Mouse (Mus musculus) v-Abl transformed pro-B cells (cell line): ENCODE measurements around the gene BC030870.
"Not testable (repeated sequence)": the region's sequence is repeated elsewhere in the genome, so short reads cannot be mapped to it uniquely, and the experiment has no call there.

Source experiments
- in situ Hi-C, 2 experiments: fragments of 400-800 bp; cut with MboI; formaldehyde crosslinking; loops; one replicate each; pipeline ENCODE4 v1.15.1; 2025; ENCODE audit not compliant: unreplicated experiment in 2 of 2

Gene BC030870

DNA sequence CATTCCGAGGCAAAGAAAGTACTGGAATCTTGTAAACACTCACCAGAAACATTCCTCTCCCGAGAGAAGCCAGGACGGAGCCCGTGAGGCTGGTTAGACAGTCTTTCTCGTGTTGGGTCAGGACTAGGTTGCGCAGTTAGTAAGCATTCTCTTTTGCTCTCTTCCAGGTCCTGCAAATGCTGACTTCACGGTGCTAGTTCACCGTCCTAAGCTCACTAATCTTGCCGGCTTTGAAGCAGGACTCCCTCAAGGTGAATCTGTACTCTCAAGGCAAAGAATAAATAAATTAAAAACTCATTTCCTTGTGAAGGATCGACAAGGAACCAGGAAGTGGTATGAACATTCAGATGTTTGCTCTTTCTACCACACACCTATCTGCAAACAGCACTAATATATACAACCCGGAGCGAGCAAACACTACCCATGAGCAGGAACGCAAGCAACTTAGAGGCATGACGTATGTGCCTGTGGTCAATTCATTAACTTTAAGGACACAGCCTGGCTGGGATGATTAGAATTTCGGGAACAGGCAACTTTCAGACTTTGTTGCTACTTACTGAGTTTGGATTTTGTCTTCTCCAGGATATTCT lies at the start of gene BC030870:
TSS of gene BC030870 (minus strand) at position 365 of the 590 bp plus-strand sequence.
- in situ Hi-C loops, result loop anchor here in 1 of 2 experiments (25.0 kb wide), 1 partner anchor 1183 kb away; no protein-coding TSS in a partner anchor

DNA sequence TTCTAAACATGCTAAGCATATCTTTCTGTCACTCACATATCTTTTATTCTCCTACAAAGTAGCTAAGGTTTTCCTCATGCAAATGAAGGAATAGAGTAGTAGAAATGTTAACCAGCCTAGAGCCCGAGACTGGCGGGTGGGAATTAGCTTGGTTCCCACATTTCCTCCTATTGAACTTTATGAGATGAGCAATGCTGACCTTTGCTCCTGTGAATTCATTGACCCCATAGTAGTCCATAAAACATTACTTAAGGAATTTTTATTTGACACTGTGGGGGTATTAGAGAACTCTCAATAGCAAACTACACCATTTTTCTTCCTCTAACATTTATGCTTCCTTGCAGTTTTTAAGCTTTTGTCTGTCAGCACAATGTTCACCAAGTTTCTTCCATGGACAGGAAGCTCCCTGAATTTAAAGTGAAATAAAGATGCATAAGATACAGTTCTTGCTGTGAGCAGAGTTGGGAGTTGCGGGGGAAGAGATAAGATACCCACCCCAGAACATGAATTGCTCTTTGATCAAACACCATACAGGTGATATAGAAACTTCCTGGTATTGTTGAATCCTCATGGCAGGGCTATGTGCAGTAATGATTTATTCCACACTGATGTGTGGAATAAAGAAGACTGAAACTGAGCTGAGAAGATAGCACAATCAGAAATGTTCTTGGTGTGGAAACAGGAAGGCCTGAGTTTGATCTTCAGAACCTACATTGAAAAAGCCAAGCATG lies 45.5 kb upstream of the BC030870 start:
- in situ Hi-C loops, result no loop called here

DNA sequence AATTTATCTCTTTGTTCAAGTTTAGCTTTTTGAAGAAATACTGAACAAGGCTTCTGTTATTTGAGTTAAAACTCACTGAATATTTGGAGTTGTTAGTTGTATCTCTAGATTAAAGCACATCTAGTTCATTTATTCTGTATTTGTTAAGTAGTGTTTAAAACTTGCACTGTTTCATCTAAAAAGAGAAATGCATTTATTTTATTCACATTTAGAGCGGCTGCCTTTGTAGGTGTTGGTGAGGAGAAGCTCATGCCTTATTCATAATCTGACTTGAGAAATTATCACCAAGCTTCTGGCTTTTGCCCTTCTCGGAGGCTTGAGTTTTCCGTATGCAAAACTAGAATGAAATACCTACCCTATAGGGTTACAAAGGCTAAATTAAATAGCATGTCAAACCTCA lies 39.8 kb upstream of the BC030870 start:
- in situ Hi-C loops, result no loop called here

DNA sequence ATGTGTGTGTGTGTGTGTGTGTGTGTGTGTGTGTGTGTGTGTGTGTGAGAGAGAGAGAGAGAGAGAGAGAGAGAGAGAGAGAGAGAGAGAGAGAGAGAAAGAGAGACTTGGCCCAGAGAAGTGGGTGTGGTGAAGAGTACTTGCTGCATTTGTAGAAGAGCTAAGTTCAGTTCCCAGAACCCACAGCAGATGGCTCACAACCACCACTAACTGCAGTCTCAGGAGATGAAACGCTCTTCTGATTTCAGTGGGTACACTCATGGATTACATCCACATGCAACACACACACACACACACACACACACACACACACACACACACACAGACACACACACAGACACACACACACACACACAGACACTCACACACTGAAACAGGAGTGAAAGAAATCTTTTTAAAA lies 31.3 kb upstream of the BC030870 start:
- in situ Hi-C loops, result not testable (repeated sequence)

DNA sequence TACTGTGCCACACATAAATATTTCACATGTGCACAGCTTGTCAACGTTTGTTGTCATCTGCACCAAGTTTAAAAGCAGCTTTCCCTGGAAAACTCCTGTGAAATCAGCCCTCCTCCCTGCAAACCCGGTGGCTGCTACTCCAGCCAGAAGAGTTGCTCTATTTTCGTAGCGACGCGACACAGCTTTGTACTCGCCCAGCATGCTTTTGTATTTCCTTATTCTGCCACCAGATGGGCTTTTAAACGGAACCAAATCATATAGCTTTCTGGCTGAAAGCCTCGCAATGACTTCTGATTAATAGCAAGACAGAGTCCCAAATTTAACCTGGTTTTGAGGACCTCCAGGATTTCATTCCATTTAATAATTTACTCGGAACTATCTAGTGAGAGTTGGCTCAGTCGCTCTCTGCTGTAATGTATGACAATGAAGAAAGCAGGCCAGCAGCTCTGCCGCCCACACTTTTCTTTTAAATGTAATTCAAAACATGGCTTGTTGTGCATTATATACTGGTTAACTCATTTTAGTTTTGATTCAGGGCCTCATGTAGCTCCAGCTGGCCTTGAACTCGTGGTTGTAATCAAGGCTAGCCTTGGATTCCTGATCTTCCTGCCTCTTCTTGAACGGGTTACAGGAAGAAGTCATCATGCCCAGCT lies 29.9 kb upstream of the BC030870 start:
- in situ Hi-C loops, result no loop called here

DNA sequence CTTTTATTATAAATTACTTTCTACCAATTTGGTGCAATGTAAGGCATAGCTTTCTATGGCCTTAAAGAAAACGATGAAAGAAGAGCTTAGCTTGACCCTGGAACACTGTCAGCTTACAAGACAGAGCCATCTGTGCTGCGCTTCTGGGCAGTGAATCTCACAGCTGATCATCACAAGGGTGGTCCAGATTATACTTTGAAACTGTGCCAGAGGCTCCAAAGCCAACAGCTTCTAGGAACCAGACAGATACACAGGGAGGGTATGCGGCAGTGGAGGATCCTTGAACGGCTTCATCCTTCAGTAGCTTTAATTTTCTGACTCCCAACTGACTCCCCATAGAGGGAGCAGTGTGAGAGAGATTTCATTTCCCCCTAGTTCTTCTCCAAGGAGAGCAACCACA lies 28.5 kb upstream of the BC030870 start:
- in situ Hi-C loops, result no loop called here

DNA sequence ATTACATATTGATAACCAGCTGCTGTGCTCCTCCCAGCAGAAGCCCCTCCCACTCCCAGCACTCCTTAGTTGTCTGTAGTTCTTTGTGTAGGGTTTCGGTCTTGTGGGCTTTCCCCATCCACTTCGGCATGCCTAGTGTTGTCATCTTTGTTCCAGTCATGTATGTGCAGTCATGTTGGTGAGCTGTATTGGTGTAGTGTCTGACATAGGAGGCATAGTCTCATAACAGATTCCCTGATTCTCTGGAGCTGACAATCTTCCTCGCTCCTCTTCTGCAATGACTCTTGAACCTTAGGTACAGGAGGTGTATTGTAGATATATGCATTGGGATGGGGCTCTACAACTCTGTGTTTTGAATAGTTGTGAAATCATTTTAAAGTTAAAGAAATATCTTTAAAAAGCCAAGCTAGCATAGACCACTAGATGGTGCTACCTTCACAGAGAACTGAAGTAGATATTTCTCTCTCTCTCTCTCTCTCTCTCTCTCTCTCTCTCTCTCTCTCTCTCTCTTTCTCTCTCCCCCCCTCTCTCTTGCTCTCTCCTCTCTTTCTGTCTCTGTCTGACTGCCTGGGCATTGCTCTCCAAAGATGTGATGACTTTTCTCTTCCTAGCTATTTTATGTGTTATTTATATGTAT lies 9.6 kb upstream of the BC030870 start:
- in situ Hi-C loops, result loop anchor here in 1 of 2 experiments (10.0 to 25.0 kb wide), 2 partner anchors 1173 to 1306 kb away; no protein-coding TSS in a partner anchor

DNA sequence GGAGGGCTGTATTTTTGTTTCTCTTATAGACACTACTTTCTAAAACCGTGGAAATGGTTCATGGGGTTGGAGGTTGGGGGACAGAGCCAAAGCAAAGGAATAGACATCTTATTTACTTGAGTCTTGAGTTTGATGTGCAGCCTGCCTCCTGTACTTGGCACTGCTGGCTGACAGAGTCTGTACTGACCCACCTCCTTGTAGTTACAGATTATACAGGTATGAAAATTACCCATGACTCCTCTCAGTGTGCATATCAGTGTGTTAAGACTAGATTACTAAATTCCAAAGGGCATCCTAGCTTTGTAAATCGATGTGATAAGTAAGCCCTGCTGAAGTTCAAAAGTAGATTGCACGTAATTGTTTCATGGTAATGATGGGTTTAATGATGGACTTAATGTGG lies 2.9 kb downstream of the BC030870 start:
- in situ Hi-C loops, result loop anchor here in 1 of 2 experiments (25.0 kb wide), 1 partner anchor 1186 kb away; no protein-coding TSS in a partner anchor

DNA sequence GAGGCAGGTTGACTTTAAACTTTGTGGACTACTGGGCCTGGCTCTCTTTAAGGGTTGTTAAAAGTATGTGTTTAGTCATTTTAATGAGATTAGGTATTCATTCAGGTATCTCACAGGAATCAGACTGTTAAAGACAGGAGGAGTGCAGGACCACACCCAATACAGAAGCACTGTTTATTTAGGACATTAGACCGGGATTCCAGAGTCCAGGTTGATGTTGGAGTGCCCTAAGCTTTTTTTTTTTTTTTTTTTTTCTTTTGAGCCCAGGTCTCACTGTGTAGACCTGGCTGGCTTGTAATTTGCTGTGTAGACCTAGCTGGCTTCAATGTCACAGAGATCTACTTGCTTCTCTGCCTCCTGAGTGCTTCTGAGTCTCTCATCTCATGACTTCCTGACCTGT lies 3.3 kb downstream of the BC030870 start:
- in situ Hi-C loops, result loop anchor here in 1 of 2 experiments (25.0 kb wide), 1 partner anchor 1186 kb away; no protein-coding TSS in a partner anchor

DNA sequence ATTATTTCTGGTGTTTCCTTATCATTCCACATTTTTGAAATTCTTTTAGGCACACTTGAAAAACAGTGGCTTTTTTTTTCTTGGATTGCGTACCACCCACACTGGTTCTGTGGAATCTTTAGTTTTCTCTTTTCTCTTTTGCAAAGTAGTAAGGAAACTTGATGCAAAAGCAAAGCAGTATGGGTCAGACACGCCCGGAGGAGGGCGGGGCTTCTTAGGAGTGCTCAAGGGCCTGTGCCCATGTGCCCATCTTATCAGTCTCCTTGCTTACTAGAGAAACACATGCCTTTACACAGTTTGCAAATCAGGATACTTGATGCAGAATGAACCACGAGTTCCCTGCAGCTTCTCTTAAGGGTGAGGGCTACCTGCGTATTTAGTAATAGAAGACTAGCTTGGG lies 17.3 kb downstream of the BC030870 start:
- in situ Hi-C loops, result loop anchor here (5.0 to 25.0 kb wide), 3 partner anchors 150 to 1325 kb away; no protein-coding TSS in a partner anchor

DNA sequence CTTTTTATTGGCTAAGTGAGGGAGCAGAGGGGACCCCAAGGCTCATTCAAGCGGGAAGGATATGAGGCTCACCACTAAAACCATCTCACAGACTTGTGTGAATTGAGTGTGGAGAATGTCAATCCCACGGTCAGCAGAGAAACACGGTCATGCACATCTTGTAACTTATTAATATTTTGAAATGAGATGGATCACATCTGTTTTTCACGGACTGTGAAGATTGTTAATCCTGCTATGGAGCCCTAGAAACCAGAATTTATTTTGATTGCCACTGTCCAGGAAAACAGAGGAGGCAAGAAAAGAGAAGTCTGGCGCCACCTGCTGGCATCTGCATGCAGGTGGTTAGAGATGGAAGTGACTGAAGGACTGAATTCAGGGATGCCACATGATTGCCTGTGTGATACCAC lies 19.1 kb downstream of the BC030870 start:
- in situ Hi-C loops, result loop anchor here (5.0 to 25.0 kb wide), 3 partner anchors 148 to 1327 kb away; no protein-coding TSS in a partner anchor

DNA sequence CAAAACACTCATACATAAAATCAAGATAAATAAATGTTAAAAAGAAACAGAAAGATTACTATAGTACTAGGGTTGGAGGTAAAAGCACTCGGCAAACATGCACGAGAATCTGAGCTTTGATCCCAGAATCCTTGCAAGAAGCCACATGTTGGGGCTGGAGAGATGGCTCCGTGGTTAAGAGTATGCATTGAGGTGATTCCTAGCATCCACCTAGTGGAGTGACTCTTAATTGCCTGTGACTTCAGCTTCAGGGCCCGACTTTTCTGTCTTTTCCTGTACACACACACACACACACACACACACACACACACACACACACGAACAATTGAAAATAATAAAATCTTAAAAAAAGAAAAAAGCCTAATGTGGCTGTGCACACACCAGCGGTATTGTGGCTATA lies 20.4 kb downstream of the BC030870 start:
- in situ Hi-C loops, result loop anchor here (10.0 to 25.0 kb wide), 3 partner anchors 494 to 1328 kb away; no protein-coding TSS in a partner anchor

DNA sequence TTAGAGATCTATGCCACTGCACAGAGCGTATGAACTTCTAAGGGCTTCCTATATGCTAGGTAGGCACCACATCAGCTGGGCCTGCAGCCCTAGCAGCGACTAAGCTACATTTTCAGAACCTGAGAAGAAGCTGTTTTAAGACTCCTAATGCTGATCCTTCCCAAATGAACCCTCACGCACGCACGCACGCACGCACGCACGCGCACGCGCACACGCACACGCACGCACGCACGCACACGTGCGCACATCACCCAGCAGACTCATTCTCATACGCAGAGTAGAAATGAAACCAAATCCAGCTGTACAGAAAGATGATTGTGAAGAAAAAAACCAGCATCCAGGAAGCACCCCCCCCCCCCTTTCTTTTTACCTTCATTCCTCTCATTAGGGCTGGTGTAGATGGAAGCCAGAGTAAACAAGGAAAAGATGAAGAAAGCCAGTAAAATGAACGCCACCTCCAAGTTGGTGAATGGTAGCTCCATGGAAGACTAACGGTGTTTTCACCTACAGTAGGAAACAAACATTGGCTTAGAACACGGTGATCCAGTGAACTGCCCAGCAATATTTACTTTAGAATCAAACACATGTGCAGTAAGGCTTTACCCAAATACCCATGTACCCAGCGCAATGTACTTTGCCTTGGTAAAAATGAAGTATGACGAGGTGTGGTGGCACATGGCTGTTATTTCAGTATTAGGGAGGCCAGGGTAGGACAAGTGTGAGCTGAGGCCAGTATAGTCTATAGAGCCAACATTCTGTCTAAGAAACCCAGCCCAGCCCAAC lies 21.2 kb downstream of the BC030870 start:
- in situ Hi-C loops, result loop anchor here (10.0 to 25.0 kb wide), 3 partner anchors 493 to 1329 kb away; no protein-coding TSS in a partner anchor

DNA sequence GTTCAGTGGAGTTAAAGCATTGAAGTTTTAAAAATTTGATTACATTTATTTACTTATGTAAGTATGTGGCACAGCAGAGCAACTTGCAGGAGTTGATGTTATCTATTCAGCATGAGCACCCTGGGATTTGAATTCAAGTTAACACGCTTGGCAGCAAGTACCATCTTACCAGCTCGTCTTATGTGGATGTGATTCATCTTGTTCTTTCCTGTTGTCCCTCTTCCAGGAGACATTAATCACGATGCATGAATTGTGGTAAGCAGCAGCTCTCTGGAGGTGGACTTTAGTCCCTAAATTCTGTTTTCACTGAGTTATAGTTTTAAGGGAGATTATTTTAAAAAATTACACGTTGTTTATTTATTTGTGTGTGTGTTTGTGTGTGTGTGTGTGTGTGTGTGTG lies 25.3 kb downstream of the BC030870 start:
- in situ Hi-C loops, result loop anchor here (10.0 to 25.0 kb wide), 3 partner anchors 489 to 1333 kb away; no protein-coding TSS in a partner anchor

DNA sequence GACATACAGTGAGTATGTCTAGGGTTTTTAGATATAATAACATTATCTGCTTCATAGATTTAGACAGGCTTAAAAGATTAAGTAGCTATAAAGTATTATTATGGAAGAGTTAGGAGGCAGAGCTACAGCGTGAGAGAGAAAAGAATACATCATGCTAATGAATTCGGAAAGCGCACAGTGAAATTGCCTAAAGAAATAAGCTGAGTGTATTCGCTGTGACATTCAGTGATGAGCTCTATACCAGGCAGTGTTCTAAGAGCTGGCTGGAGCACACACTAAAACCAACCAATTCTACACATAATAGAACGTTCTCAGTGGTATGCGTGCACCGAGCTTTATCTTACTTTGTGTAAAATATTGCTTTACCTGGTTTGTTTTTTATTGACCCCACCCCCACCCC lies 25.7 kb downstream of the BC030870 start:
- in situ Hi-C loops, result loop anchor here (10.0 to 25.0 kb wide), 3 partner anchors 489 to 1334 kb away; no protein-coding TSS in a partner anchor

DNA sequence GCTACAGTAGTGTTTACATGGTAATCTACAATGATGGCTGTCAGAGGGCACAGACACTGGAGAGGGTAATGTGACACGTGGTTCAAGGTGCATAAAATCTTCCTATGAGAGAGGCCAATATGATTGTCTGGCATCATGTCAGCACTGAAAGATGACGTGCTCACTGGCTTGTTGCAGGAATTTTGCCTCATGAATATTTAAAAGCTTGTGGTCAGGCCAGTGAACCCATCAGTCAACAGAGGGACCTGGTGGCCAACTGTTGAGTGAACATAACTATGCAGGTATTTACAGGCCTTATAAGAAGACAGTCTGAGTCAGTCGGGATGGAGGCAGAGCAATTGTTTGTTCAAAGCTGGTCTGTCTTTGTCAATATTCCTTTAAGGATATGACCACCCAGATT lies 29.6 kb downstream of the BC030870 start:
- in situ Hi-C loops, result loop anchor here (10.0 to 25.0 kb wide), 3 partner anchors 485 to 1338 kb away; no protein-coding TSS in a partner anchor

DNA sequence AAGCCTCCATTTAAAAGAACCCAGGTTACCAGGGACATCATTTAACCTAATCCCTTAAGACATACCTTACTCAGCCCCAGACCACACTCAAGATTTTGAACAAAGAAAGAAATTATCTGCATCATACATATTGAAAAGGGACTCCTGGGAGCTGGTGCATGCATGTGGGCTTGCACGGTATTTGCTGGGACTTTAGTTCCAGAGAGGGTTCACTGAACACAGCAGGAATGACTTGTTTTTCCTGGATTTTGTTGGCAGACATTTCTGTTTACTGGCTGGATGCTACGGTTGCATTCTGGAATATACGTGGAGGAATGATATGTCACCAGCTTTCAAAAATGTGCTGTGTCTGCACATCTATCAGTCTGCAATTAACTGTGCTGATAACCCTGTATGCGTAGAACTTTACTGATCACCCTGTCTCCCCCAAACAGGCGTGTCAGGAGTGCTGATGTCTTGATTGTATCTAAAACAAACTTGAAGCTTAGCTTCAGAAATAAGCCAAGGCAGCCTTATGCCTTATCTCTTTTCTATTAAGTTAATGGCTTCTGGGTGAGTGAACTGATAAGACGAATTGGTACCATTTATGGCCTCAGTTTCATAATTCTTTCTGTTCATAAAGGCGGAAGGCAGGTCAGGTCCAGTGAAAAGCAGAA lies 31.5 kb downstream of the BC030870 start:
- in situ Hi-C loops, result no loop called here

DNA sequence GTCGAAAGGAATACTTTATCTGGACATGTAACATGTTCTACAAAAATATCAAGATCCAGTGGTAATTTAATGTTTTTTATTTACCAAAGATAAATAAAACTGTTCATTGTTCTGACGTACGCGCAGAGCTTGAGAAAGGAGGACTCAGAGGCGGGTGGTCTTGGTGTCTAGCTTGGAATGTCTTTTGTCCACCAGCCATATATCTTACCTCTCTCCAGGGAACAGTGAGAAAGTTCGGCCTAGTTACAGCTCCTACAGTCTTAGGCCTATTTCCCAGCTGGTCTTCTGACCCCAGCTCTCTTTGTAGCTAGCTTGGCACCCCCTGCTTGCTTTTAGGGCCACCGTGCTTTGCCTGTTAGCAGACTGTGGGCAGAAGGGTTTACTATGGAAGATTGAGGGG lies 39.6 kb downstream of the BC030870 start:
- in situ Hi-C loops, result no loop called here

DNA sequence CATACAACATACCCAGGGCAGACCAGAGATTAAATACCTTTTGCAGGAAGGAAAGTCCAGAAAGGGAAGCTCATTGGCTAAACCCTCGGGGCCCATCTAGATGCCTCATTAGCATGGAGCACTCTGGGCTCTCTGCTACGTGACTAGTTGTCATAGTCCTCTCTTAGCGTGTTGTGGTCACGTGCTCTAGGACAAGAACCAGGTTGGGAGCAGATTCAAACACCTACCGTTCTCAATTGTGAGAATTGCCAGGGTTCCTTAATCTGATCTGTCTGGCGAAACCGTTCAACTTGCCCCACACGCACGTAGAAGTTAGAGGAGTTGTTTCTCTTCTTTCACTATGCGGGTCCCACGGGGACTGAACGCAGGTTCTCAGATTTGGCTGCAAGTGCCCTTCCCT lies 41.2 kb downstream of the BC030870 start:
- in situ Hi-C loops, result no loop called here
